Mouse (Mus musculus): ENCODE measurements around the gene E330017A01Rik. TPM values are rescaled to one million over a fixed set of nuclear protein-coding genes. Genes with fewer than 3 reads are reported as not detected.

Gene E330017A01Rik
- total RNA-seq, 2 experiments from 2014 or later = not detected

DNA sequence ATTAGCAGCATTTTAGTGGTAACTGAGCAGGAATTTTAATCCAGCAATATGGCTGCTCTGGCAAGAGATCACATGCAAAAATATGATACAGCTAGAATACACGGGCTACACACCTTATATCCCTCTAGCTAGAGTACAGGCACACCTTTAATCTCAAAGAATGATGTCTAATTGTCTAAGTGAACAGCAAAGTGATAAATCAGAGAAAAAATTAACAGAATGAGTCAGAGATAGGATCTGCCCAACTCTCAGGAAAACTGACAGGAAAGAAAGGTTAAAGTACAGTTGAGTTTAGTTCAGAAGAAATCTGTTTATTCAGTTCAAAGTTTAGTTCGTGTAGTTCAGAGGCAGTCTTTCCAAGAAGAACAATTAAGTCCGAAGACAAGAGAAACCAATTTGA, 47.2 kb downstream of the E330017A01Rik start:
- DNase-seq = no peak

DNA sequence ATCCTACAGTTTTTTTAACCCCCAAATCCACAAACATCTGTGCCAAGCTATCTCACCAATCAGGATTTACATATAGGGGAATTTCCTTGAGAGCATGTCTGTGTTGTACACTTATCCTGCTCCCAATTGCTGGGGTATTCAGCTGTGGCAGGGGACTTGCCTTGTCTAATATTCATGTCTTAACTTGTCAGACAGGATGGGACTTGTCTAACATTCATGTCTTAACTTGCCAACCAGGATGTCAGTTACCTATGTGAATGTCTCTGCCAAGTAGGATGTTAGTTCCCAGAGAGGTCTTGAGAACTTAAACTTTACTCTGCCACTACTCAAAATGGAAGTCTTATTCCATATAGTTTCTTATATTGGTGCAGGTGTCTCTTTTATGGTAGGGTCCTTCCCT, 49.1 kb downstream of the E330017A01Rik start:
- DNase-seq = no peak

Other genes starting within 250 kb of the E330017A01Rik start
- gene Dcbld2, start 230.3 kb downstream of the E330017A01Rik start, total RNA-seq (2021) = 10 to 100 TPM; 11.1 to 14.8 TPM
- gene St3gal6, start 114.5 kb downstream of the E330017A01Rik start, total RNA-seq (2021) = 10 to 100 TPM; 41.9 to 43.0 TPM
- not detected for gene Gm813, start 21.8 kb downstream of the E330017A01Rik start, total RNA-seq (2021)
- gene Cpox, start 31.6 kb upstream of the E330017A01Rik start, total RNA-seq (2021) = 10 to 100 TPM; 36.5 to 37.9 TPM
- not detected for gene Gpr15, start 80.3 kb upstream of the E330017A01Rik start, total RNA-seq (2021)
- gene Cldnd1, start 89.2 kb upstream of the E330017A01Rik start, total RNA-seq (2021) = 10 to 100 TPM; 48.7 to 51.0 TPM
- gene Olfr172, start 124.4 kb upstream of the E330017A01Rik start, total RNA-seq (2021) = not detected
- not detected for gene Olfr173, start 161.5 kb upstream of the E330017A01Rik start, total RNA-seq (2021)
- gene Olfr175-ps1, start 188.0 kb upstream of the E330017A01Rik start, total RNA-seq (2021) = not detected
- gene Olfr177, start 236.0 kb upstream of the E330017A01Rik start, total RNA-seq (2021) = not detected

Data from heart, adult 18-20 months (tissue).